Comparison of ENCODE assay signal across 7 mouse cellular contexts in genomic region chr16:10280286-10280951, GRCm38 (mm10). TPM values are rescaled to one million over a fixed set of nuclear protein-coding genes. Genes with fewer than 3 reads are reported as not detected.
A peak's percentile ranks its signal among the peaks of the same experiment; 100 is the strongest.
DNase-seq lines count a peak whose midpoint lies in the region; TF ChIP-seq lines count a peak whose summit lies in the region.

No protein-coding gene starts in this region.

- peak; percentile 50 for DNase-seq in MN1 (ENCODE audit: low spot score)
- peak; percentile 60 for DNase-seq in fibroblast of lung, adult 2 months (ENCODE audit: low read depth)
- DNase-seq in heart, postnatal 4 days: peak; percentile 91
- peak; percentile 86 to 91 for DNase-seq in layer of hippocampus, postnatal 10 days (ENCODE audit: low spot score in 2 of 2)
- peak; percentile 70 to 86 for DNase-seq in lung, postnatal 4 days
- peak; percentile 17 to 53 for DNase-seq in spleen, postnatal 14 days (ENCODE audit: low spot score in 2 of 2)

- peaks cover 9% of the 10 kb centered on the region for H3K4me1 ChIP-seq in bone marrow macrophage, adult 2 months (ENCODE audit: control insufficient read depth, insufficient read depth, low read length)

- no peak overlapping the region for H3K27ac ChIP-seq in bone marrow macrophage, adult 2 months (ENCODE audit: insufficient read depth, low read depth, low read length)

- TF ChIP-seq POLR2A in bone marrow macrophage, adult 2 months (IDR thresholded peaks at IDR 0.05; ENCODE audit: borderline replicate concordance, low read depth, low read length): no peak

- no peak overlapping the region for H3K4me3 ChIP-seq in bone marrow macrophage, adult 2 months (ENCODE audit: insufficient read depth, low read length)

- peak; percentile 75 for TF ChIP-seq CTCF in bone marrow macrophage, adult 2 months (IDR thresholded peaks at IDR 0.05; ENCODE audit: low read depth, low read length)

RNA-seq across cellular contexts. Expression of gene Emp2, which starts 33.3 kb away (rescaled TPM):
- polyA plus RNA-seq in bone marrow macrophage, adult 2 months (2012; ENCODE audit: insufficient read depth, insufficient read length, missing spikeins): 8.0 and 9.1 TPM in 2 replicates
- 10 to 100 TPM; 41.5 to 42.5 TPM for total RNA-seq in heart, postnatal 4 days (2021)
- total RNA-seq in layer of hippocampus, postnatal 10 days (2021): 10 to 100 TPM; 42.3 to 43.0 TPM

Comparison
In these comparisons a context has a peak if more than half of its experiments do, and no peak if none do; other contexts are left out.
1. DNase-seq: peak in every context shown above with its lines; median percentile 91 in heart, postnatal 4 days; 88 in layer of hippocampus, postnatal 10 days; 78 in lung, postnatal 4 days; 60 in fibroblast of lung, adult 2 months; 50 in MN1; 35 in spleen, postnatal 14 days.